Mouse (Mus musculus): ENCODE data around the gene Fbxo21. TPM values are rescaled to one million over a fixed set of nuclear protein-coding genes. Genes with fewer than 3 reads are reported as not detected.

Gene Fbxo21
- polyA plus RNA-seq, 1 experiment from 2014 or later = 82.9 TPM

- WGBS = 33% methylated on average over 9 of the region's 9 CpGs
- Histone ChIP-seq H3K36me3 (ENCODE audit: control insufficient read depth, insufficient read depth, low read length) (peaks cover 90% of the 10 kb centered on the region), H3K4me3 (ENCODE audit: low read length) (no peak overlapping the region), H3K9ac (ENCODE audit: low read depth, low read length) (no peak overlapping the region), H3K4me2 (replicated peaks; ENCODE audit: low read depth, low read length) (no peak overlapping the region), H3K9me3 (ENCODE audit: control insufficient read depth, low read length) (no peaks in the 10 kb centered on the region), H3K4me1 (ENCODE audit: control insufficient read depth, insufficient read depth, low read length) (no peaks in the 10 kb centered on the region), H3K27me3 (ENCODE audit: control insufficient read depth, insufficient read depth, low read length) (no peaks in the 10 kb centered on the region), H3K27ac (ENCODE audit: low read depth, low read length) (no peak overlapping the region)
- peak; percentile 28; the same call in 1 of the 2 replicates for ATAC-seq (ENCODE audit: low FRiP score, low TSS enrichment)
Observed at GRCm38 (mm10) chr5:118002059-118002458, 25.5 kb downstream of the Fbxo21 start.

- H3K4me3 ChIP-seq (ENCODE audit: low read length) = no peak overlapping the region
- peaks cover 88% of the 10 kb centered on the region for H3K36me3 ChIP-seq (ENCODE audit: control insufficient read depth, insufficient read depth, low read length)
- 84% methylated on average over 8 of the region's 8 CpGs for WGBS
- no peak overlapping the region for H3K27ac ChIP-seq (ENCODE audit: low read depth, low read length)
- ATAC-seq (ENCODE audit: low FRiP score, low TSS enrichment) = no peak
- no peaks in the 10 kb centered on the region for H3K4me1 ChIP-seq (ENCODE audit: control insufficient read depth, insufficient read depth, low read length)
- no peak overlapping the region for H3K9ac ChIP-seq (ENCODE audit: low read depth, low read length)
- H3K4me2 ChIP-seq (replicated peaks; ENCODE audit: low read depth, low read length) = no peak overlapping the region
- no peaks in the 10 kb centered on the region for H3K9me3 ChIP-seq (ENCODE audit: control insufficient read depth, low read length)
- H3K27me3 ChIP-seq (ENCODE audit: control insufficient read depth, insufficient read depth, low read length) = no peaks in the 10 kb centered on the region
Observed at GRCm38 (mm10) chr5:118004619-118005018, 28.1 kb downstream of the Fbxo21 start.

- Histone ChIP-seq H3K4me1 (ENCODE audit: control insufficient read depth, insufficient read depth, low read length) (0 out of 2 replicates have a peak, but pooled peaks cover 2% of the 10 kb centered on the region), H3K27me3 (ENCODE audit: control insufficient read depth, insufficient read depth, low read length) (no peaks in the 10 kb centered on the region), H3K27ac (ENCODE audit: low read depth, low read length) (no peak overlapping the region), H3K9ac (ENCODE audit: low read depth, low read length) (no peak overlapping the region), H3K36me3 (ENCODE audit: control insufficient read depth, insufficient read depth, low read length) (peaks cover 83% of the 10 kb centered on the region), H3K4me3 (ENCODE audit: low read length) (no peak overlapping the region), H3K4me2 (replicated peaks; ENCODE audit: low read depth, low read length) (no peak overlapping the region), H3K9me3 (ENCODE audit: control insufficient read depth, low read length) (no peaks in the 10 kb centered on the region)
- 82% methylated on average over 1 of the region's 1 CpGs for WGBS
- ATAC-seq (ENCODE audit: low FRiP score, low TSS enrichment) = no peak
Observed at GRCm38 (mm10) chr5:118005728-118006127, 29.2 kb downstream of the Fbxo21 start.

- 0 out of 2 replicates have a peak, but pooled peaks cover 2% of the 10 kb centered on the region for H3K4me1 ChIP-seq (ENCODE audit: control insufficient read depth, insufficient read depth, low read length)
- H3K9me3 ChIP-seq (ENCODE audit: control insufficient read depth, low read length) = no peaks in the 10 kb centered on the region
- peaks cover 59% of the 10 kb centered on the region for H3K36me3 ChIP-seq (ENCODE audit: control insufficient read depth, insufficient read depth, low read length)
- ATAC-seq (ENCODE audit: low FRiP score, low TSS enrichment) = no peak
- no peak overlapping the region for H3K27ac ChIP-seq (ENCODE audit: low read depth, low read length)
- no peak overlapping the region for H3K9ac ChIP-seq (ENCODE audit: low read depth, low read length)
- H3K4me3 ChIP-seq (ENCODE audit: low read length) = no peak overlapping the region
- no peak overlapping the region for H3K4me2 ChIP-seq (replicated peaks; ENCODE audit: low read depth, low read length)
- 90% methylated on average over 13 of the region's 13 CpGs for WGBS
- H3K27me3 ChIP-seq (ENCODE audit: control insufficient read depth, insufficient read depth, low read length) = no peaks in the 10 kb centered on the region
Observed at GRCm38 (mm10) chr5:118008344-118008743, 31.8 kb downstream of the Fbxo21 start.

- Histone ChIP-seq H3K9me3 (ENCODE audit: control insufficient read depth, low read length) (no peaks in the 10 kb centered on the region), H3K4me2 (replicated peaks; ENCODE audit: low read depth, low read length) (no peak overlapping the region), H3K9ac (ENCODE audit: low read depth, low read length) (no peak overlapping the region), H3K27ac (ENCODE audit: low read depth, low read length) (no peak overlapping the region), H3K4me3 (ENCODE audit: low read length) (no peak overlapping the region), H3K4me1 (ENCODE audit: control insufficient read depth, insufficient read depth, low read length) (peaks cover 8% of the 10 kb centered on the region), H3K36me3 (ENCODE audit: control insufficient read depth, insufficient read depth, low read length) (peaks cover 40% of the 10 kb centered on the region), H3K27me3 (ENCODE audit: control insufficient read depth, insufficient read depth, low read length) (no peaks in the 10 kb centered on the region)
- ATAC-seq (ENCODE audit: low FRiP score, low TSS enrichment) = no peak
- 80% methylated on average over 7 of the region's 7 CpGs for WGBS
Observed at GRCm38 (mm10) chr5:118010872-118011271, 34.3 kb downstream of the Fbxo21 start.

GRCm38 (mm10) chr5:118011796-118012195 lies 35.3 kb downstream of the Fbxo21 start:
- Histone ChIP-seq H3K4me1 (ENCODE audit: control insufficient read depth, insufficient read depth, low read length) (peaks cover 8% of the 10 kb centered on the region), H3K27me3 (ENCODE audit: control insufficient read depth, insufficient read depth, low read length) (no peaks in the 10 kb centered on the region), H3K9me3 (ENCODE audit: control insufficient read depth, low read length) (no peaks in the 10 kb centered on the region), H3K27ac (ENCODE audit: low read depth, low read length) (no peak overlapping the region), H3K9ac (ENCODE audit: low read depth, low read length) (no peak overlapping the region), H3K4me3 (ENCODE audit: low read length) (no peak overlapping the region), H3K4me2 (replicated peaks; ENCODE audit: low read depth, low read length) (no peak overlapping the region), H3K36me3 (ENCODE audit: control insufficient read depth, insufficient read depth, low read length) (peaks cover 31% of the 10 kb centered on the region)
- no peak for ATAC-seq (ENCODE audit: low FRiP score, low TSS enrichment)
- WGBS = 78% methylated on average over 7 of the region's 7 CpGs

GRCm38 (mm10) chr5:118015028-118015427 lies 38.5 kb downstream of the Fbxo21 start:
- no peak overlapping the region for H3K9ac ChIP-seq (ENCODE audit: low read depth, low read length)
- 19% methylated on average over 12 of the region's 12 CpGs for WGBS
- peaks cover 4% of the 10 kb centered on the region; the same call in 1 of the 2 replicates for H3K36me3 ChIP-seq (ENCODE audit: control insufficient read depth, insufficient read depth, low read length)
- no peaks in the 10 kb centered on the region for H3K27me3 ChIP-seq (ENCODE audit: control insufficient read depth, insufficient read depth, low read length)
- no peak overlapping the region for H3K27ac ChIP-seq (ENCODE audit: low read depth, low read length)
- peaks cover 8% of the 10 kb centered on the region for H3K4me1 ChIP-seq (ENCODE audit: control insufficient read depth, insufficient read depth, low read length)
- no peaks in the 10 kb centered on the region for H3K9me3 ChIP-seq (ENCODE audit: control insufficient read depth, low read length)
- no peak overlapping the region for H3K4me3 ChIP-seq (ENCODE audit: low read length)
- no peak overlapping the region for H3K4me2 ChIP-seq (replicated peaks; ENCODE audit: low read depth, low read length)
- no peak for ATAC-seq (ENCODE audit: low FRiP score, low TSS enrichment)

- no peak overlapping the region for H3K9ac ChIP-seq (ENCODE audit: low read depth, low read length)
Observed at GRCm38 (mm10) chr5:118015669-118016068, 39.1 kb downstream of the Fbxo21 start.

GRCm38 (mm10) chr5:118017527-118017926 lies 41.0 kb downstream of the Fbxo21 start:
- Histone ChIP-seq H3K4me1 (ENCODE audit: control insufficient read depth, insufficient read depth, low read length) (peaks cover 6% of the 10 kb centered on the region), H3K27ac (ENCODE audit: low read depth, low read length) (no peak overlapping the region), H3K36me3 (ENCODE audit: control insufficient read depth, insufficient read depth, low read length) (no peaks in the 10 kb centered on the region), H3K9ac (ENCODE audit: low read depth, low read length) (no peak overlapping the region), H3K9me3 (ENCODE audit: control insufficient read depth, low read length) (no peaks in the 10 kb centered on the region), H3K4me3 (ENCODE audit: low read length) (no peak overlapping the region), H3K27me3 (ENCODE audit: control insufficient read depth, insufficient read depth, low read length) (no peaks in the 10 kb centered on the region), H3K4me2 (replicated peaks; ENCODE audit: low read depth, low read length) (no peak overlapping the region)
- WGBS = 55% methylated on average over 5 of the region's 5 CpGs
- no peak for ATAC-seq (ENCODE audit: low FRiP score, low TSS enrichment)

More at GRCm38 (mm10) chr5:118015669-118016068, 39.1 kb downstream of the Fbxo21 start:
- Histone ChIP-seq H3K4me1 (ENCODE audit: control insufficient read depth, insufficient read depth, low read length) (peaks cover 6% of the 10 kb centered on the region), H3K9me3 (ENCODE audit: control insufficient read depth, low read length) (no peaks in the 10 kb centered on the region), H3K27me3 (ENCODE audit: control insufficient read depth, insufficient read depth, low read length) (no peaks in the 10 kb centered on the region), H3K27ac (ENCODE audit: low read depth, low read length) (no peak overlapping the region), H3K4me2 (replicated peaks; ENCODE audit: low read depth, low read length) (no peak overlapping the region), H3K4me3 (ENCODE audit: low read length) (no peak overlapping the region), H3K36me3 (ENCODE audit: control insufficient read depth, insufficient read depth, low read length) (no peaks in the 10 kb centered on the region)
- no peak for ATAC-seq (ENCODE audit: low FRiP score, low TSS enrichment)
- 97% methylated on average over 2 of the region's 2 CpGs for WGBS
